Mouse (Mus musculus) retina, postnatal 7 days (tissue): ENCODE measurements around the gene Gm29582.
"Not testable (repeated sequence)": the region's sequence is repeated elsewhere in the genome, so short reads cannot be mapped to it uniquely, and the experiment has no call there.

Source experiments
- DNase-seq: peaks from one replicate; pipeline ENCODE4 v3.0.0-alpha.2; 2012; ENCODE audit warnings: low read depth, low spot score

The Gm29582 gene

GRCm38 (mm10) chrY:30738461-30738860 lies at the start of gene Gm29582:
TSS of gene Gm29582 (minus strand) at chrY:30738561.
- not testable (repeated sequence) for DNase-seq
